Mouse (Mus musculus) CD4-positive naive resting alpha-beta T cell, adult 76 days (primary cell): ENCODE measurements around the gene Tmprss11e. TPM values are rescaled to one million over a fixed set of nuclear protein-coding genes. Genes with fewer than 3 reads are reported as not detected.

Source experiments
- total RNA-seq: library from RNA; stranded (reverse); gene quantifications from one replicate; pipeline ENCODE4 v1.2.4, GENCODE M21; 2023

Tmprss11e gene
- not detected for total RNA-seq

DNA sequence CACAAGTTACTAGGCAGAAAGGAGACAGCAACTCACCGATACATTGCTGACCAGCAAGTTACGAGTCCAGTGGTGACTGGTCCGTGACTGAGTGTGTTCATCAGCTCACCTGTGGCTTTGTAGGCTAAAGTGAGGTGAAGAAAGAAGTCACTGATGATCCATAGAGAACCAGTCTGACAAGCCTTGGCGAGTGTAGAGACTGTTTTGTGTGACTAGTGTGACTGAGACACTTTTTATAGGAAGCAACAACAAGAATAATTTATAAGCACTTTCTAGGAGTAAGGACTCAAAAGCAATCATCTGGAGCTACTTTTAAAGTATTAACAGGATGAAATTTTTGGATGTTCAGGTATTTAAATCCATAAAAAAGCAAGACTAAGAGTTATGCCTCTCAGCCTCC, at the start of gene Tmprss11e:
TSS of gene Tmprss11e (minus strand) at position 101 of the 400 bp plus-strand sequence.

DNA sequence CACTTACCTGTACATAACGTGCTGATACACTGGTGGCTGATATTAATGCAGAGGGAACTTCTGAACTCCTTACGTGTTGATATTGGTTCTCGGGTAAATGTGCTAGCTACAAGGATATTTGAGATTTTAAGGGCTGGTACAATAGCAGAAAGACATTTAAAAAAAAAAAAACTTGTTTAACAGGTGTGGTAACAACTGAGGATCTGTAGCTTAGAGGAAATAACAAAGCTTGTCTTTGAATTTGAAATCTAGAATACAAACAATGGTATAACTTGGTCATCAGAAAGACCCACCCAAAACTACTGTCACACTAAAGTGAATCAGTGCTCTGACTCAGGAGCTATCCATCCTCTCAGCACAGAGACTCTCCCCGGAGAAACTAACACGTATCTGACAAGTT, 69.4 kb downstream of the Tmprss11e start, which contains the start of gene Tmprss11b:
TSS of gene Tmprss11b (minus strand) at position 101 of the 400 bp plus-strand sequence.

Other genes starting within 250 kb of the Tmprss11e start
- not detected for gene Tmprss11g, start 227.2 kb downstream of the Tmprss11e start, total RNA-seq
- gene Tmprss11f, start 113.4 kb downstream of the Tmprss11e start, total RNA-seq = not detected
- not detected for gene Tmprss11b, start 69.5 kb downstream of the Tmprss11e start, total RNA-seq
- 357 TPM for gene Ythdc1, start 58.4 kb upstream of the Tmprss11e start, total RNA-seq
- not detected for gene Ugt2b34, start 161.1 kb upstream of the Tmprss11e start, total RNA-seq
- gene Ugt2b1, start 180.7 kb upstream of the Tmprss11e start, total RNA-seq = not detected